Mouse (Mus musculus) megakaryocyte progenitor cell, adult 5-6 weeks (primary cell): ENCODE data around the gene Foxn1. TPM values are rescaled to one million over a fixed set of nuclear protein-coding genes. Genes with fewer than 3 reads are reported as not detected.

Source experiments
- ATAC-seq: replicated peaks from 2 replicates; pipeline ENCODE4 v1.8.0; 2016; ENCODE audit warnings: mild to moderate bottlenecking, moderate TSS enrichment, inconsistent platforms; ENCODE audit not compliant: poor library complexity
- total RNA-seq, 2 experiments: library from RNA; stranded (forward) in 1 of 2; stranded (reverse) in 1 of 2; fragments of 157-497, 149-512 nt in 1 of 2; fragments of 200-1000 nt in 1 of 2; gene quantifications; 2 replicates each; pipeline versions ENCODE4 v1.2.3 to v1.2.4; 2015 to 2017

Foxn1 gene
- total RNA-seq, 2 experiments from 2014 or later = not detected

- ATAC-seq = no peak
These were observed 53.7 kb downstream of the Foxn1 start for GRCm38 (mm10) chr11:78332676-78333075.

- no peak for ATAC-seq
These were observed 57.8 kb downstream of the Foxn1 start for GRCm38 (mm10) chr11:78328512-78329056.

- peak; percentile 100 for ATAC-seq
These were observed 58.5 kb downstream of the Foxn1 start, which contains the start of gene Pigs for GRCm38 (mm10) chr11:78327634-78328511. Gene Pigs (plus strand): TSS chr11:78328415.

- no peak for ATAC-seq
These were observed 59.1 kb downstream of the Foxn1 start for GRCm38 (mm10) chr11:78327215-78327614.

GRCm38 (mm10) chr11:78324965-78325364 is 61.4 kb downstream of the Foxn1 start:
- ATAC-seq = no peak

GRCm38 (mm10) chr11:78324000-78324785 is 62.2 kb downstream of the Foxn1 start:
- ATAC-seq = no peak

GRCm38 (mm10) chr11:78322860-78323259 is 63.5 kb downstream of the Foxn1 start, which contains the start of gene Aldoc:
Gene Aldoc (plus strand): TSS chr11:78322968.
- peak; percentile 99 for ATAC-seq

- ATAC-seq = no peak
These were observed 64.1 kb downstream of the Foxn1 start for GRCm38 (mm10) chr11:78322076-78322831.

- no peak for ATAC-seq
These were observed 67.9 kb downstream of the Foxn1 start for GRCm38 (mm10) chr11:78318411-78318810.

- ATAC-seq = no peak
These were observed 72.7 kb downstream of the Foxn1 start for GRCm38 (mm10) chr11:78313662-78314061.

GRCm38 (mm10) chr11:78310861-78311511 is 75.4 kb downstream of the Foxn1 start:
- no peak for ATAC-seq

Other genes with a start within 250 kb of the Foxn1 start
- gene Traf4, start 221.0 kb downstream of the Foxn1 start, total RNA-seq (2015) = 4.7 TPM in 2 replicates
- 2.5 and 3.2 TPM in 2 replicates for gene Traf4, start 221.0 kb downstream of the Foxn1 start, total RNA-seq (2017)
- gene Nek8, start 209.9 kb downstream of the Foxn1 start, total RNA-seq (2015) = 4.4 and 7.8 TPM in 2 replicates
- 3.4 and 6.0 TPM in 2 replicates for gene Nek8, start 209.9 kb downstream of the Foxn1 start, total RNA-seq (2017)
- 4.0 and 6.3 TPM in 2 replicates for gene Tlcd1, start 209.8 kb downstream of the Foxn1 start, total RNA-seq (2015)
- gene Tlcd1, start 209.8 kb downstream of the Foxn1 start, total RNA-seq (2017) = 3.5 TPM in 2 replicates
- 3,991 and 4,341 TPM in 2 replicates for gene Rpl23a, start 203.0 kb downstream of the Foxn1 start, total RNA-seq (2015)
- gene Rpl23a, start 203.0 kb downstream of the Foxn1 start, total RNA-seq (2017) = 2,958 and 3,443 TPM in 2 replicates
- gene Rab34, start 198.1 kb downstream of the Foxn1 start, total RNA-seq (2015) = 1.3 and 1.5 TPM in 2 replicates
- 1.3 and 2.4 TPM in 2 replicates for gene Rab34, start 198.1 kb downstream of the Foxn1 start, total RNA-seq (2017)
- gene Proca1, start 193.2 kb downstream of the Foxn1 start, total RNA-seq (2015) = 0.10 and 0.15 TPM in 2 replicates
- gene Proca1, start 193.2 kb downstream of the Foxn1 start, total RNA-seq (2017) = not detected in 2 replicates
- gene Sdf2, start 140.8 kb downstream of the Foxn1 start, total RNA-seq (2015) = 71.8 and 79.5 TPM in 2 replicates
- gene Sdf2, start 140.8 kb downstream of the Foxn1 start, total RNA-seq (2017) = 36.0 and 38.3 TPM in 2 replicates
- 34.5 and 36.7 TPM in 2 replicates for gene Supt6, start 140.6 kb downstream of the Foxn1 start, total RNA-seq (2015)
- gene Supt6, start 140.6 kb downstream of the Foxn1 start, total RNA-seq (2017) = 35.9 and 39.9 TPM in 2 replicates
- 49.4 and 56.6 TPM in 2 replicates for gene 2610507B11Rik, start 124.8 kb downstream of the Foxn1 start, total RNA-seq (2015)
- 71.2 and 71.5 TPM in 2 replicates for gene 2610507B11Rik, start 124.8 kb downstream of the Foxn1 start, total RNA-seq (2017)
- gene BC030499, start 95.7 kb downstream of the Foxn1 start, total RNA-seq (2015) = 0.22 and 0.30 TPM in 2 replicates
- 0.14 and 2.0 TPM in 2 replicates for gene BC030499, start 95.7 kb downstream of the Foxn1 start, total RNA-seq (2017)
- gene Spag5, start 85.0 kb downstream of the Foxn1 start, total RNA-seq (2015) = 27.0 and 30.0 TPM in 2 replicates
- gene Spag5, start 85.0 kb downstream of the Foxn1 start, total RNA-seq (2017) = 52.6 and 54.0 TPM in 2 replicates
- 0.15 and 1.0 TPM in 2 replicates for gene Aldoc, start 63.6 kb downstream of the Foxn1 start, total RNA-seq (2015)
- gene Aldoc, start 63.6 kb downstream of the Foxn1 start, total RNA-seq (2017) = 0.17 and 0.54 TPM in 2 replicates
- 25.6 and 28.6 TPM in 2 replicates for gene Pigs, start 58.1 kb downstream of the Foxn1 start, total RNA-seq (2015)
- 13.3 and 15.6 TPM in 2 replicates for gene Pigs, start 58.1 kb downstream of the Foxn1 start, total RNA-seq (2017)
- gene Unc119, start 43.1 kb downstream of the Foxn1 start, total RNA-seq (2015) = 27.2 and 34.4 TPM in 2 replicates
- gene Unc119, start 43.1 kb downstream of the Foxn1 start, total RNA-seq (2017) = 25.7 and 29.2 TPM in 2 replicates
- gene Slc13a2, start 35.7 kb upstream of the Foxn1 start, total RNA-seq (2015) = 0.10 and 1.0 TPM in 2 replicates
- gene Slc13a2, start 35.7 kb upstream of the Foxn1 start, total RNA-seq (2017) = 0.04 and 0.44 TPM in 2 replicates
- 2.4 and 2.7 TPM in 2 replicates for gene Slc46a1, start 79.1 kb upstream of the Foxn1 start, total RNA-seq (2015)
- 1.8 and 5.8 TPM in 2 replicates for gene Slc46a1, start 79.1 kb upstream of the Foxn1 start, total RNA-seq (2017)
- 0.17 and 0.24 TPM in 2 replicates for gene Sarm1, start 111.2 kb upstream of the Foxn1 start, total RNA-seq (2015)
- gene Sarm1, start 111.2 kb upstream of the Foxn1 start, total RNA-seq (2017) = 0.08 TPM in 1 of 2 replicates, not detected in the other
- gene Vtn, start 112.5 kb upstream of the Foxn1 start, total RNA-seq (2015) = not detected in 2 replicates
- not detected in 2 replicates for gene Vtn, start 112.5 kb upstream of the Foxn1 start, total RNA-seq (2017)
- not detected in 2 replicates for gene Sebox, start 116.9 kb upstream of the Foxn1 start, total RNA-seq (2015)
- gene Sebox, start 116.9 kb upstream of the Foxn1 start, total RNA-seq (2017) = not detected in 2 replicates
- gene Tmem199, start 125.6 kb upstream of the Foxn1 start, total RNA-seq (2015) = 20.9 and 26.7 TPM in 2 replicates
- 27.5 and 34.4 TPM in 2 replicates for gene Tmem199, start 125.6 kb upstream of the Foxn1 start, total RNA-seq (2017)
- 57.5 and 59.2 TPM in 2 replicates for gene Poldip2, start 125.6 kb upstream of the Foxn1 start, total RNA-seq (2015)
- 59.2 and 77.8 TPM in 2 replicates for gene Poldip2, start 125.6 kb upstream of the Foxn1 start, total RNA-seq (2017)
- gene Tnfaip1, start 149.8 kb upstream of the Foxn1 start, total RNA-seq (2015) = 8.9 and 9.3 TPM in 2 replicates
- gene Tnfaip1, start 149.8 kb upstream of the Foxn1 start, total RNA-seq (2017) = 4.2 and 5.5 TPM in 2 replicates
- 112 and 130 TPM in 2 replicates for gene Ift20, start 149.8 kb upstream of the Foxn1 start, total RNA-seq (2015)
- gene Ift20, start 149.8 kb upstream of the Foxn1 start, total RNA-seq (2017) = 158 and 160 TPM in 2 replicates
- 102 and 108 TPM in 2 replicates for gene Tmem97, start 164.2 kb upstream of the Foxn1 start, total RNA-seq (2015)
- gene Tmem97, start 164.2 kb upstream of the Foxn1 start, total RNA-seq (2017) = 77.5 and 77.9 TPM in 2 replicates